Mouse (Mus musculus): ENCODE measurements around the gene Prkcd.

The Prkcd gene

DNA sequence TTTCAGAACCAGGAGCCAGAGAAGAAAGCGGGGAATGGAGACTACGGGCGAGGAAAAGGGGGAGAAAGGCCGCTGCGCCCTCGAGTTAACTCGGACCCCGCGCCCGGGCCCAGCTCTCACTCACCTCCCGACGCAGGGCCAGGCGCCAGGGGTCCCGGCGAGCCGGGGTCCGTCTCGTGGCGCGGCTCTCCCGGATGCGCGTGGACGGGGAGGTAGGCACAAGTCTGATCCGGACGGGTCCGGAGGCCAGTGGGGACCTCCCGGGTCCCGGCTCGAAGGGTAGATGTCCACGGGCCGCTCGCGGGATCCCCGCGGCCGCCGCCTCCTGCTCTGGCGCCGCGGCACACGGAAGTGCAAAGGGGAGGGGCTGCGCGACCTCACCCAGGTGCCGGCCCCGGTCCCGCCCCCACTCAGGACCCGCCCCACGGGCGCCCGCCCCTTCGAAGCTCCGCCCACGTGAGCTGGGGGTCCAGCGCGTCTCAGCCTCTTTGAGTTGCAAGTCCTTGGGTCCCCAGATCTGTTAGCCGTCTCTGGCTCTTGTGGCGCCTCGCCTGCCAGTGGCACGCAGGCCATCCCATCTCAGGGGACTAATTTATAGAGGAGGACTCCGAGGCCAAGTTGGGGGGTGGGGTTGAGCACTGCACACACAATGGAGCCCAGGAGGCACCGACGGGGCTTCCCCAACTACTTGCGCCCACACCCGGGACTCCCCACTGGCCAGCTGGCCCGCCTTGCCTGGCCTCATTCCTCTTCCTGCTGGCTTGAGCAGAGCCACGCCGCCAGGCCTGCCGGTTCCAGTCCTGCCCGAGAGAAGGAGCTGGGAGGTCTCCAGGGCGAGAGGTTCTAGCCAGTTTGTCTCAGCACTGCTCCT lies at the start of gene Prkcd:
Gene Prkcd, minus strand, starts transcription at position 355 of the 871 bp plus-strand sequence.
- peak; percentile 86 for DNase-seq

DNA sequence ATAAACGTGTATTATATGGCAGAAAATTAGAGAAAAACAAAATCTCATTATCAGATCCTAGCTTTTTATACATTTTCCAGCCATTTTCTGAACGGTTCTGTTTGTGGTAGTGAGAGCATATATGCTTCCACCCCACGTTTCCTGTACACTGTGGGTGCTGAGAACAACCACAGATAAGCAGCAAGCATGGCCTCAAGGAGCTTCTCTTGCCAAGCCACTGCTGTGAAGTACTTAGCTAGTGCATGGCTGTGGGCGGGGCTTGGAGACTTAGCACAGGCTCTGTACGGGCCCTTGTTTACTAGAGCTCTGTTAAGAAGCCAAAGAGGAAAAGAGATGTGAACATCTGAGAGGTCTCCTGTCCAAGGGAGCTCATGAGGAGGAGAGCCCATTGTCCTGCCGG lies 48.9 kb upstream of the Prkcd start:
- DNase-seq: no peak

DNA sequence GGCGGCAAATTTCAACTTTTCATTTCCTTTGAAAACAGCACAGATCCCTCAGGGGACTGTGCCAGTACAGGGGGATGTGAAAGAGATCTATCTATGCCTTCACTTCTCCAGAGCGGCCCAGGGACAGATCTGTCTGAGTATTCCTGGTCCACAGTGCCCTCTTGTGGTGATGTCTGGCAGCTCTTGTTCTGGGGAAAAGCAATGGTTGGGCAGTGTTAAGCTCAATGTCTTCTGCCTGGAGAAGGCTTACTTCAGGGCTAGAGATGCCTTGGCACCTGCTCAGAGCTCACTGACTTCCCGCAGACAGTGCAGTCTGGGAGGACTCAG lies 45.9 kb upstream of the Prkcd start:
- peak; percentile 72 for DNase-seq

DNA sequence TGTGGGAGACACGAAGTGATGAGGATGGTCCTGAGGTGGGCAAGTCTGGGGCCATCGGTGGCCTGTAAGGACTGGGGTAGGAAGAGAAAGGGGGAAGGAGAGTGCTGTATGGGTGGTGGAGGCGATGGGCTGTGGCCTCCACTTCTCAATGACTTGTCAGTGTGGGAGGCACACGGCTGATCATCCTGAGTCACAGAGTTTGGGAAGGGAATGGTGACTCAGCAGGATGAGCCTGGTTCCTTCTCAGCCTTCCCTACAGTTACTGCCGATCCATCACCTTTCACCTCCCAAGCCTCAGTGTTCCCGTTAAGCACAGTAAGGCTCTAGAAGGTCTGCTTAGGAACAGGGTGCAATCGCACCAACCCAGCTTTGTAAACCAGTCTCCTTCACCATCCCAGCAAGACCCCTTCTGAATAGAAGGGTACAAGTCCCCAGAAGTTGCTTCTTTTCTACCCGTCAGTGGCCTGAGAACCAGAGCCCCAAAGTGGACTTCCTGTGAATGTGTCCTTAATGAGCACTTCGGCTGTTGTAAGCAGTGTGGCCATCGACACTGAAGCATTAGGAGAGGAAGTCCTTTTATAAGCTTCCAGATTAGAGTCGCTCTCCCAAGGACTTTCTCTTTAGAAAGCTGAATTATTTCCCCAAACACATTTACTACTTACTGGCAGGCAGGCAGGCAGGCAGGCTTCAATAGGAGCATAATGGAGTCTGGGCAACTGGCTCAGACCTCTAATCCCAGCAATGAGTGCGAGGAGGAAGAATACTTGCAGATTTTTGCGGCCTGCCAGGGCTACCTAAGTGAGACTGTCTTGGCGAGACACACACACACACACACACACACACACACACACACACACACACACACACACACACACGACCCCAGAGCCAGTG lies 45.3 kb upstream of the Prkcd start:
- no peak for DNase-seq

DNA sequence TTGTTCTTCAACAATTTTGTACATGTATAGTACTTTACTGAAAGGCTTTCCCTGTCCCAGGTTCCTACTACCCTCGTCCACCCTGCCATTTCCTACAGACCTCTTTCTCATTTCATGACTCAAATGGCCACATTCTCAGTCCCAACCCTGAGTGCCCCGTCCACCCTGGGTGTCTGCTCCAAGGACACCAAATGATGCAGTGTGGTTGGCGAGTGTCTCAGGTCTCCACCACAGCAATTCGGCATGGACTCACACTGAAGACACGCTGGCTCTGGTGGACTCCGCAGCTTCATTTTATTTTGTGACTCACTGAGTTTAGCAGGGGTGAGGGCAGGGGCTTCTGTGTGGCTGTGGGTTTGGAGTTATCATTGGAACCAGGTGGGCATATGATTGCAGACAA lies 44.2 kb upstream of the Prkcd start:
- DNase-seq: no peak

DNA sequence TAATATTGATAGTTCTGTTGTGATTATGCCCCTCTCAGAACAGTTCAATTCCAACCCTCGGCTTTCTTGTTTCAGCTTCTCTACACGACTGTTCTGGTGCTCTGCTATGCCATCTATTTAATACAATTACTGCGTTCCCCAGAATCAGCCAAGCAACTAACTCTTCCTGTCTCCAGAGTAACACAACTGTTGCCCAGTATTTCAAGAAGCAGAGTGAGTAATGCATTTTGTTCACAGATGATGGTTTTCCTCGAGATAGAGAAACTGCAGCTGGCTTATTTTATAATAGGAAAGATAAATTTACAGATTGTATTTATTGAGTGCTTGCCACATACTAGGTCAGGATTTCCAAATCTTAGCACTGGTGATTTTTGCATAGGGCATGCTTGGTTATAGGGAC lies 40.6 kb upstream of the Prkcd start:
- DNase-seq: no peak

DNA sequence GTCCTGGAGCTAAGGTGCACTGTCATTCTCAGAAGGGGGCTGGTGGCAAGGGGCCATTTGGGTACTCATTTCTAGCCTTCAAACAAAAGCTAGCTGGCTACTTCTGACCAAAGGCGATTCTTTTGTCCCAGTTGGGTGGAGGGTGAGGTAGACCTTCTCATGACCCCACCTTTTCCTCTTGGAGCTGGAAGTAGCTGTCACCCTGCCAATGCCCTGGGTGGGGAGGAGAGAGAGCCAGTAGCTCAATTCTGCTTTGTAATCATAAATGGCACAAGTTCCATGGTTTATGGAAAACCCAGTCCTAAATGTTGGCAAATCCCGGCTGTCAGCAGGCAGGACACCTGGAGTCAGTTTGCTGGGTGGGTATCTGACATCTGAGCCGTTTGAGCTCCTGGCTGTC lies 40.1 kb upstream of the Prkcd start:
- DNase-seq: no peak

DNA sequence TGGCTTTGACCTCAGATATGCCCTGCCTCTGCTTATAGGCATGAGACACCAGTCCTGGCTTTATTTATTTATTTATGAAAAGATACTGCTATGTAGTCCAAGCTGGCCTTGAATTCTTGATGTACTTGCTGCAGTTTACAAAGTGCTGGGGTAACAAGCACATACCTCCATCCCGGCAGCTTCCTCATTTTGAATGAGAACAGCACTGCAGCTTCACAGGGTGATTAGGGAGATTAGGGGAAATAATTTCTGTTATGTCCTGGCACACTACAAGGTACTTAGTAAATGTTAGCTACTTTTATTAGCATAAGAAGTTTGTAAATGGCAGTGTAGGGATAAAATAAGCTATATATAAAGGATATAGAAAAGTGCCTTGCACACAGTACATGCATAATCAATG lies 29.5 kb upstream of the Prkcd start:
- no peak for DNase-seq

DNA sequence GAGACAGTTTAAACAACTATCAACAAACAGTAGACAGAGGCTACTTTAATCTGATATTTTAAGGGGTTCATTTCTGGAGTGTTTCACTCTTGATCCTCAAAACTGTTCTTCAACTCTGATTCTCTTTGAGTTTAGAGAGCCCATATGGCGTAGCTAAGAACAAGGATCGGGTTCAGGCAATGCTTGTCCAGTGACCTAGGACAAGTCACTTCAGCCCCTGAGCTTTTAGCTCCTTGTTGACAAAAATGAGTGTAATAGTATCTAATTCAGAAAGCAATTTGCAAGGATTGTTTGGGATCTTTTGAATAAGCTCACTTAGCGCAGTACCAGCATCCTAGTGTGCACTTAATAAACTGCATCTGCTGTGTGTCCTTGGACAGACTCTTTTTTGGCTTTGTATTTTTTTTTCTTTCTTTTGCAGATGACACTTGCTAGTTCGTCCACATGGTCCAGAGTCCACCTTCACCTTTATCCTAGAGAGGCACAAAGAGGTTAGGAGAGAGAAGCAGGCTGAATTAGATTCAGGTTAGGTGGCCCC lies 28.8 kb upstream of the Prkcd start:
- no peak for DNase-seq

DNA sequence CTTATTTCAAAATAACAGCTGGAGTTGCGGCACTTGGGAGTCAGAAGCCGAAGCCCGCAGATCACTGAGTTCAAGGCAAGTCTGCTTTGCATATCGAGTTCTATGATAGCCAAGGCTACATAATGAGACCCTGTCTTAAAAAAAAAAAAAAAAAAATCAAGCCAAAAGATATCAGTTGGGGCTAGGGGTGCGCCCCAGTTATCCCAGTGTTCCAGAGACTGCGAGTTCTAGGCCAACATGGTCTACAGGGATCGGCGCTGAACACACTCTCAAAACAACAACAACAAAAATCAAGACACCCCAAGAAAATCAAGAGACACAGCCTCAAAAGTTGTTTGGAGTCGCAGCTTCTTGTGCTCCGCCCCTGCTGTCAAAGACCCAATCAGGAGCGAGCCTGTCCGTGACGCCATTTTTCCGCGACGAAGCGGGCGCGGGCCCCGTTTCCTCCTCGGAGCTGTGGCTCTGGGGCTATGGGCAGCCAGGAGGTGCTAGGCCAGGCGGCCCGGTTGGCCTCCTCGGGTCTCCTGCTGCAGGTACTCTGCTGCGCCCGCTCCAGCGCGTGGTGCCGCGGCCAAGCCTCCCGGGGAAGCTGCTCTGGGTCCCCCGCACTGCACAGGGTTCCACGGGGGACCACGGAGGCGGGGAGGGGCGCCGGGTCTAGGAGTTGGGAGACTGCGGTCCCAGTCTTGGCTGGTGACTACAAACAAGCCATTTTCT lies 28.1 kb upstream of the Prkcd start, which contains the start of gene Rft1:
Gene Rft1, plus strand, starts transcription at position 418 of the 717 bp plus-strand sequence.
- DNase-seq: peak; percentile 95

DNA sequence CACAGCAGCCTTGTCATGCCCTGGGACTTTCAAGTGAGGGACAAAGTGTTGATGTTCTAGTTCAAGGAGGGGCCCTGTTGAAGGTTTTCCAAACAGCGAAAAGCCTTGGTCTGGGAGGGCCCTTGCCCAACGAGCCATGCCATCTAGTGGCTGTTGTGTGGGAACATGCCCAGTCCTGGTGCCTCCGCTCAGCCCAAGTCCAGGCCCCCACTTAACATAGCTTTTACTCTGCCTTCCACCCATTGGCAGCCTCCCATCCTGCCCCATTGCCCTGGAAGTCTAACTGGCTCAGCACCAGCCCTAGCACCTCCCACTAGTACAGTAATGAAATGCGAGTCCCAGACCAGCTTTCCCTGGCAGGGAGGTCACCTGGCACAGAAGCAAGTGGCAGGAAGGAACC lies 25.0 kb upstream of the Prkcd start:
- peak; percentile 98 for DNase-seq

DNA sequence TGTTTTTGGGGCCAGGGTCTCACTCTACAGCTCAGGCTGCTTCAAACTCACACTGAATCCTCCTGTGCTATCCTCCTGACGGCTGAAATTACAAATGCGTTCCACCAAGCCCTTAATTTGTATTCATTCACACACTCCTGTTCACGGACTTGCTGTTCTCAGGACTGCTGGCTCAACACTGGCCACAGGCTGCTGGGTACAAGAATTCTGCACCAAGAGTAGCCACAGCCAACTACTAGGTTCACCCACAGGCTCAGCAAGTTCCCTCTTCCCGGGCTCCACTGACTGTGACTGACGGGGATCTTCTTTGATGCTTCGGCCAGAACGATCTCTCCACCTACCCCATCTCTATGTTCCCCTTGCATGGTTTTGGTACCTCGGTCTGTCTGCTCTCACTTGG lies 23.7 kb upstream of the Prkcd start:
- no peak for DNase-seq

DNA sequence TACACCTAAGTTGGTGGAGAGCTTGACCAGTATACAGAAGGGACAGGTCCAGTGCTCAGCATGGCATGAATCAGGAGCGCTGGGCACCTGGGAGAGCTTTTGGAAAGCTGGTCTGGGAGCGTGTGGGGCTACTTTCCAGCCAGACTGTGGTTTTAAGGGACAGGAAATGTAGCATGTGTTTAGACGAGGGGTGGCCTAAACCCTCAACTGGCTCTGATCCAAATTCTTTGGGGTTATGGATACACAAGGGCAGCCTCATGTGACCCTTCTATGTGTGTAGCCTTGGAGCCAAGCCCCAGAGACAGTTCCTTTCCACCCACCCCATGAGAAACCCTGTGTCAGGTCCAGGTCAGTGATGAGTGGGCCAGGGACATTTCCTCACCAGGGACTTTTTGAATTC lies 22.5 kb upstream of the Prkcd start:
- DNase-seq: no peak

DNA sequence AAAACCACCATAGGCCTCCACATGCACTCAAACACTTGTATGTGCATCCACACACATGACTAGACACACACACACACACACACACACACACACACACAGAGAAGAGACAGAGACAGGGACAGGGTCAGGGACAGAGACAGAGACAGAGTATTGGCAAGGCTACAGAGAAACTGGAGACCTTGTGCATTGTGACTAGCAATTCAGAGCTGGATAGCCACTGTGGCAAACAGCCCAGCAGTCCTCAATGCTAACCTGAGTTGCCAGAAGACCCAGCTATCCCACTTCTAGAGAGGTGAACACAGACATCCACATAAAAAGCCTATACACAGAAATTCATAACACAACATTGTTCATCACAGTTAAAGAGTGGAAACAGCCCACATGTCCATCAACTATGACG lies 20.5 kb upstream of the Prkcd start:
- DNase-seq: no peak

DNA sequence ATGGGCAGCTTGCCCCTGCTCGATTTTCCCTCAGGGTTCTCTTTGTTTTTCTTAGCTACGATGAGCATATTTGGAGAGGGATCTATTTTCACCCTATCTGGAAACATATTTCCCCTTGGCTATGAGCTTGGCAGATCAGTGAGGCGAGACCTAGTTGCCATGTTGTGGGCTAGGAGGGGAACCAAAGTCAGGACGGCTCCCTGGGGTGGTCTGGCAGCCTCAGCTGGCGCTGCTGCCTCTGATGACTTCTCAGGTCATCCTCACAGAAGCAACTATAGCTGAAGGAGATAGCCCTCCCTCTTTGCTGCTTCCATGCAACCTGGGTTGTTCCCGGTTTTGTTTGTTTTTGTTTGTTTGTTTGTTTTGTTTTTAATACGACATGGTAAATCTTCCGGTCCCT lies 19.1 kb upstream of the Prkcd start:
- no peak for DNase-seq

DNA sequence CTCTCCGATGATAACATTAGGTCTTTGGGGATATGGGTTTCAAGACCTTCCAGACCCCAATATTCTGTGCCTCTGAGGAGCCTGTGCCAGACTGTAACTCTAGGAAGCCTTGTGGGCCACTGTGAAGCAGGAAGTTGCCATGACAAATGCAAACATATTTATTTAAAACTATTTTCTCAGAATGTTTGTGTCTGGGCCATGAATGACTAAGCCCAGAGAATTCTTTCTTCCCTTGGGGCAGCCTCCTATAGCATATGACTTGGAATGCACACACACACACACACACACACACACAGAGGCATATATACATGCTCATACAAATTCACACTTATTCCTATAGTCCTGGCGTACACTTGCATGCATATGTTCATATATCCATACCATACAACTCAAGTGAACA lies 18.0 kb upstream of the Prkcd start:
- no peak for DNase-seq

DNA sequence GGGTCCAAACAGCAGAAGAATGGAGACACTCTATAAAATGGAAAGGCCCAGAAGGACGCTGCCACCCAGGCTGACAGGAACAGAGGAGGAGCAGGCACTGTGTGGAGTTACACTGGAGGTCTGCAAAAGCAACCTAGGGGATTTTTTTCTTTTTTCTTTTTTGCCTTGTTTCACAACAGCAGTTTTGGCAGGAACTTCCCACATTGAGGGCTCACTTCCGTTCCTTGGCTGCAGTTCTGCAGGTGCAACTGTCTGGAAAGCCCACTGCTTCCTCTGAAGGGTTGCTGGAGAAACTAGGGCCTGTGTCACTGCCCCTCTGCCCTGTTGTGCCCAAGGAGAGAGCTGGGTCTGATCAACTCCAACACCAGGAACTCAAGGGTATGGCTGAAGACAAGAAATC lies 15.7 kb upstream of the Prkcd start:
- DNase-seq: no peak

DNA sequence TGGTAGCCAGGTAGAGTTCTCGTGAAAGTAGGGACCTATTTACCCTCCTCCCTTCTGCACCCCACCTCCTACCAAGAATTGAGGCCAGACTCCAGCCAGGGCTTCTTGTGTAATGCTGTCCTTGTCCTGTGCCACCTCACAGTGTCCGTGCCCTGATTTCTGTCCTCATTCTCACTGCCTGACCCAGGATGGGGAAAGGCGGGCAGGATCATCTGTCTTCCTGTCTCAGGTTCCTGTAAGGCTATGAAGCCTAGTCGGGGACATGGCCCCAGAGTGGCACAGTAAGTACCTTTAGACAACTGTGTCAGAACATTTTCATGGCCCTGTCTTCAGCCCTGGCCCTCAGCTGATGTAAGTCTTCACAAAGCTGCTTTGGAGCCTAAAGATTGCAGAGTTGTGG lies 12.7 kb upstream of the Prkcd start:
- DNase-seq: no peak

DNA sequence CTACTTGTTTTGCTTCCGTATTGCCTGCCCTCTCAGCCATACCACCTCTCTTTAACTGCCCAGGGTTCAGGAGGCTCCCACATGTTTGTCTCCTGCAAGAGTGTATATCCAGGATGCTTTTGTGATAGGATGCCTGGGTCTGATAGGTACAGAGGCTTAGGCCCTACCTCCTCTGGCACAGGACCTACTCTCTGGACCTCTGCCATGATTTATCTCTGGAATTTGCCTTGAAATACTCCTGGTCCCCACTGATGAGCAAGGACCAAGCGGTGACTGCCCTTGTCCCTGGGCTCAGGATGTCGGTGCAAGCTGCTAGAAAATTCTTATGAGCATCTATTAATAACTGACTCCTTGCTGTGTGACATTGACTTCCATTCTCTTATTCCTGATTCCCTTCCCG lies 12.0 kb upstream of the Prkcd start:
- DNase-seq: no peak

DNA sequence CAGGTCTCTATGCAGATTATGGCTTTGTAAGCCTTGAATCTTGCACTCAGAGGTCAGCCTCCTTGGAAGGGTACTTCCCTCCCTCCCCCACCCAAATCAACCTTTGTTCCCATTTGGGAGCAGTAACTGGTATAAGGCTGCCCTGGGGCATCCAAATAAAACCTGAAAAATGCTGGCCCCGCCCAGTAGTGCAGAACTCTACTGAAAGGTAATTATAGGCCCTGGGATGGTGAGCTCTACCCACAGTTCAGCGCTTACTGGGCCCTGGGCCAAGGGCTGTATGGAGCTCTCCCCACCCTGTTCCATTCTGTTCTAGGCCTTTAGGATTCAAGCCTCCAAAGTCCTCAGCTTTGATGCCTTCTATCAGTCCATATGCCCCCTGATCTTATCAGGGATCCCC lies 11.1 kb upstream of the Prkcd start:
- peak; percentile 91 for DNase-seq

DNA sequence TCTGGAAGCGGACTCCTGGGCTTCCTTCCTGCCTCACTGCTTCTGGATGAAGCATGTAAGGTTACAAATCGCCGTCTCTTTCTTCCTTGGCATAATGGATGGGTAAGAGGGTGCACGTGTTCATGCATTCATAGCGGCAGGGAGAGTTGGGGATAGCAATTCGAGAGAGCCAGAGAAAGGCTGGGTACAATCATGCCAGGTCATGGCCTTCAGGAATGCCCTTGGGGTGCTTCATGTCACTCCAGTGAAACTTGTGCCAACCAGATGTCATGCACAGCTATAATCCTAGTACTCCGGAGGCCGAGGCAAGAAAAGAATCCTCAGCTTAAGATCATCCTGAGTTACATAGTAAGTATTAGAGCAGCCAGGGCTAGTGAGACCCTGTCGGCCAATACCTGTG lies 10.5 kb upstream of the Prkcd start:
- DNase-seq: no peak

DNA sequence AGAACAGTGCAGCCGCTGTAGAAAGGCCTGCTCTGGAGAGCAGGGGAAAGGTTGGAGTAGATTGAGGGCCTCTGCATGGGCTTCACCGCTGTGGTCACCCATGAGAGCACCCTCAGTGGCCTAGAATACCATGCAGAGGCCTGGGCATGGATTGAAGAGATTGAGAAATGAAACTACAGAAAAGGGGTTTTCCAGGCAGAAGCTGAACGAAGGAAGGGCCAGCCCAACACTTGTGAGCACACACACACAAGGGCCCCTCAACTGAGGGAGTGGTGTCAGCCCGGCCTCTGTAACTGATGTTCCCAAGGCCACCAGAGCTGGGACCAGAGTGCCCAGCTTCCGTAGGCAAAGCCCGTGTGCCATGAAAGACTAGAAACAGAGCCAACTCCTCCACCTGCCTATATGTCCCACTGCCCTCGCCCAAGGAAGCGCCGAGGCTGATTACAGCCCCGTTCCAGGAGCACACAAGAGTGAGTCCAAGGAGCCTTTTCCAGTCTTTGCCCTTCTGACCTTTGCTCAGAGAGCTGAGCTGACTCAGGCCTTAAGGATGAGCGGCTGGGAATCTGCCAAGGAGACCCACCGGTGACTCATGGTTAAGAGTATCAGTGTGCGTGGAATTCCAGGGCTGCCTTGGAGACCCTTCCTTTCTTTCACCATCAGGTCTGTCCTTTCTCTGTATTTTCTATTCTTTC lies 9.4 kb upstream of the Prkcd start:
- peak; percentile 88 for DNase-seq

DNA sequence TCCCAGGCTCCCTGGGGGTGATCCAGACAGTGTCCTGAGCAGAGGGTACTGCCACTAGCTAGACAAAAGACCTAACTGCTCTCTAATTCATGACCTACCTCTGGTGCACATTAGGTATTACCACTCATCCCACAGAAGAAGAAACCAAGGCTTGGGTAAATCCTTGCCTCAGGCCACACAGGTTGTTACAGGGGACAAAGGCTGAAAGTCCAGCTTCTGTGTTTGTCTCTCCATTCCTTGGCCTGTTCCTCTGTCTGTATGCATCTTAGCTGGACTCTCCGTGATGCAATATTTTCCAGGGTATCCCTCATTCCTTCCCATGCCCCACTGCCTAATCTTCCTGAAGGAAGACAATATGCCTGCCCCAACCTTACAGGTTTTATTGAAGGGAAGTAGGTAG lies 8.4 kb upstream of the Prkcd start:
- DNase-seq: peak; percentile 64
